Mouse (Mus musculus) midbrain, embryonic 16.5 days (tissue): ENCODE measurements around the gene Dpp9. TPM values are rescaled to one million over a fixed set of nuclear protein-coding genes. Genes with fewer than 3 reads are reported as not detected.

Experiments used
- ATAC-seq: fragments of 200-750 bp; cut with Nextera tagmentation; 2 replicates; pipeline ENCODE4 v1.8.0; 2017; ENCODE audit warnings: moderate TSS enrichment
- H3K27ac ChIP-seq: fragments of 300-500 bp; sonication (generic); 2 replicates; pipeline ENCODE4 v1.5.1; 2014; ENCODE audit warnings: mild to moderate bottlenecking, low read length, mixed read lengths
- H3K27me3 ChIP-seq: fragments of 300-500 bp; sonication (generic); 2 replicates; pipeline ENCODE4 v1.6.1; 2014; ENCODE audit warnings: low read depth, low read length, mixed read lengths; ENCODE audit not compliant: control insufficient read depth, insufficient read depth
- H3K36me3 ChIP-seq: fragments of 300-500 bp; sonication (generic); 2 replicates; pipeline ENCODE4 v1.6.1; 2014; ENCODE audit warnings: mild to moderate bottlenecking, low read length, moderate library complexity, mixed read lengths; ENCODE audit not compliant: control insufficient read depth, insufficient read depth
- H3K4me1 ChIP-seq: fragments of 300-500 bp; sonication (generic); 2 replicates; pipeline ENCODE4 v1.6.1; 2014; ENCODE audit warnings: mild to moderate bottlenecking, low read length, mixed read lengths; ENCODE audit not compliant: control insufficient read depth, insufficient read depth
- H3K4me2 ChIP-seq: fragments of 300-500 bp; sonication (generic); 2 replicates; pipeline ENCODE4 v1.6.1; 2014; ENCODE audit warnings: mild to moderate bottlenecking, low read length, mixed read lengths
- H3K4me3 ChIP-seq: fragments of 300-500 bp; sonication (generic); 2 replicates; pipeline ENCODE4 v1.5.1; 2014; ENCODE audit warnings: low read depth, mild to moderate bottlenecking, low read length, moderate library complexity, mixed read lengths
- H3K9ac ChIP-seq: fragments of 300-500 bp; sonication (generic); 2 replicates; pipeline ENCODE4 v1.6.1; 2014; ENCODE audit warnings: low read depth, low read length, mixed read lengths
- H3K9me3 ChIP-seq: fragments of 300-500 bp; sonication (generic); replicated peaks from 2 replicates; pipeline ENCODE4 v1.6.1; 2014; ENCODE audit warnings: mild to moderate bottlenecking, low read length, mixed read lengths; ENCODE audit not compliant: control insufficient read depth, poor library complexity, severe bottlenecking
- WGBS: fragments of 180-500 bp; shearing (Covaris S2); extraction: QIAGEN DNeasy Blood & Tissue Kit; methylation state at CpG from one replicate; pipeline ENCODE4 v1.1.7; 2014; 5-methylcytosine and 5-hydroxymethylcytosine counted together
- polyA plus RNA-seq: library from polyadenylated mRNA; unstranded; fragments of >200 nt; fragmentation: Nextera tagmentation; extraction: Ambion mirVana; gene quantifications from 2 replicates; pipeline ENCODE4 v1.2.1, GENCODE M21; 2015

The Dpp9 gene
- polyA plus RNA-seq, 1 experiment from 2014 or later, result 24.2 TPM

DNA sequence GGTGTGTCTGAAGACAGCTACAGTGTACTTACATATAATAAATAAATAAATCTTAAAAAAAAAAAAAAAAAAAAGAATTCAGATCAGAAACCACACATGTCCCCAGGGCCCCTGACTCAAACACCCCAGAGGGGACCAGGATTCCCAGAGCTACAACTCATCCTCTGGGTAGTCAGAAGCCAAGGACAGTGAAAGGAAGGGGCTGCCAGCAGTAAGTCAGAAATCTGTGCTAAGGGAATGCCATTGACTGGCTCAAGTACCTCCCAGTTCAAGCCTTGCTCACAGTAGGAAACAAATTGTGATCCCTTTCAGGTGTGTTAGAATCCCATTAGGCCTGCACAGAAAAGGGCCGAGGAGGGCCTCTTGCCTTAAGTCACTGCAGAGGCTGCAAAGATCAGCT is 4.5 kb downstream of the Dpp9 start:
- no peaks in the 10 kb centered on the region for H3K27me3 ChIP-seq
- no peak overlapping the region for H3K4me2 ChIP-seq
- H3K9me3 ChIP-seq, result no peaks in the 10 kb centered on the region
- no peak for ATAC-seq
- no peak overlapping the region for H3K27ac ChIP-seq
- 72% methylated on average over 1 of the region's 1 CpGs for WGBS
- no peak overlapping the region for H3K9ac ChIP-seq
- H3K4me3 ChIP-seq, result no peak overlapping the region
- peaks cover 14% of the 10 kb centered on the region for H3K36me3 ChIP-seq
- H3K4me1 ChIP-seq, result peaks cover 25% of the 10 kb centered on the region

DNA sequence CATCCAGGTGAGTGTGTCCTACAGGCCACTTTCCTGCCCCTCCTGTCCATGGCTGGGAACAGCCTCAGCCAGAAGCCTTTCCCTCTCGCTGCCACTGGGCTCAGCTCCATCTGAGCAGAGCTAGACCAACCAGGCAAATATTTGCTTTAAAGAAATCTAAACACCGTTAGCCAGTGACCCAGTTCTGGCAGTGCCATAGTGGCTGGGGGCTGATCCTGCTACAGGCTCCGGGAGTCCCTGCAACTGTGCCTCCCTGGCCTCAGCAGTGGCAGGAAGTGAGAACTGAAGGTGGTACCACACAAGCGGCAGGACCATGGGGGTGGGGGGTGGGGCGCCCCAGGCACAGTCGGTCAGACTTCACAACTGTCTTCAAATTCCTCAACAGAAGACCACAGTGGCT is 6.0 kb downstream of the Dpp9 start:
- 79% methylated on average over 6 of the region's 6 CpGs for WGBS
- Histone ChIP-seq H3K4me1 (peaks cover 20% of the 10 kb centered on the region), H3K27ac (no peak overlapping the region), H3K9ac (no peak overlapping the region), H3K36me3 (peaks cover 19% of the 10 kb centered on the region), H3K4me3 (no peak overlapping the region), H3K9me3 (no peaks in the 10 kb centered on the region), H3K4me2 (no peak overlapping the region), H3K27me3 (no peaks in the 10 kb centered on the region)
- no peak for ATAC-seq

DNA sequence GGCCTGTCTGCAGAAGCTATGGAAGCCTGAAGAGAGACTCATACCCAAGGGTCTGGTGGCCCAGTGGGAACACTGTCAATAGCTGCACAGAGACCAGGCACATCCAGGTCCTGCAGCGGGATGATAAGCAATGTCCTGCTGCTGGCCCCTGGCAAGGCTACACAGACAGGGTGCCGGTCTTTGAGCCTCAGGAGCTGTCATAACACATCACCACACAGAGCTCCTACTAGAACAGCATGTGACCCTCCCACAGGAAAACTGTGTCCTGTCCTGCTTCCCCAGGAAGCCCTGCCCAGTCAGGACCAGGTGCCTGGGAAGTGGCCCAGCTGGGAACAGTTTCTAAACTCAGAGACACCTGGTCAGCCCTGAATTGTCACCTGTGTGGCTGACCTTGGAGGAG is 7.6 kb downstream of the Dpp9 start:
- WGBS, result 96% methylated on average over 2 of the region's 2 CpGs
- peaks cover 4% of the 10 kb centered on the region for H3K4me1 ChIP-seq
- peaks cover 35% of the 10 kb centered on the region for H3K36me3 ChIP-seq

DNA sequence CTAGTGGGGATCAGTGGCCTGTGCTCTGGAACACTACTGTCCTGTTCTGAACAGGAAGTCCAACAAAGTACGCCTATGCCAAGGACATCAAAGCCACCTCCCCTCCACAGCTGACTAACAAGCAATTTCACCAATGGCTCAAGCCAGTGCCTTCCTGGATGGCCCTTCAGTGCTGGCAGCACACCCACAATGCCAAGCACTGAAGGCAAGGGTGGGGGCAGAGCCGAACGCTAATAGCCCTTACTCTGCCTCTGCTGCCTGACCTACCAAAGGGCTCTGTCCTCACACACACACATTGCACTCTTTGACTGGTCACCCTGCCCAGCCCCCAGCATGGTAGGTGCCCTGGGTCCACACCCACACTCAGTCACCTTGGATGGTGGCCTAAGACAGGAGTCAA is 9.9 kb downstream of the Dpp9 start:
- no peak overlapping the region for H3K4me2 ChIP-seq
- H3K4me3 ChIP-seq, result no peak overlapping the region
- no peak overlapping the region for H3K9ac ChIP-seq
- H3K27ac ChIP-seq, result no peak overlapping the region
- WGBS, result 93% methylated on average over 3 of the region's 3 CpGs
- H3K4me1 ChIP-seq, result no peaks in the 10 kb centered on the region
- peaks cover 52% of the 10 kb centered on the region for H3K36me3 ChIP-seq
- H3K27me3 ChIP-seq, result no peaks in the 10 kb centered on the region
- no peak for ATAC-seq
- no peaks in the 10 kb centered on the region for H3K9me3 ChIP-seq

More for the DNA sequence above, 7.6 kb downstream of the Dpp9 start:
- no peaks in the 10 kb centered on the region for H3K27me3 ChIP-seq
- no peaks in the 10 kb centered on the region for H3K9me3 ChIP-seq
- H3K9ac ChIP-seq, result no peak overlapping the region
- H3K4me3 ChIP-seq, result no peak overlapping the region
- no peak overlapping the region for H3K4me2 ChIP-seq
- H3K27ac ChIP-seq, result no peak overlapping the region
- no peak for ATAC-seq

DNA sequence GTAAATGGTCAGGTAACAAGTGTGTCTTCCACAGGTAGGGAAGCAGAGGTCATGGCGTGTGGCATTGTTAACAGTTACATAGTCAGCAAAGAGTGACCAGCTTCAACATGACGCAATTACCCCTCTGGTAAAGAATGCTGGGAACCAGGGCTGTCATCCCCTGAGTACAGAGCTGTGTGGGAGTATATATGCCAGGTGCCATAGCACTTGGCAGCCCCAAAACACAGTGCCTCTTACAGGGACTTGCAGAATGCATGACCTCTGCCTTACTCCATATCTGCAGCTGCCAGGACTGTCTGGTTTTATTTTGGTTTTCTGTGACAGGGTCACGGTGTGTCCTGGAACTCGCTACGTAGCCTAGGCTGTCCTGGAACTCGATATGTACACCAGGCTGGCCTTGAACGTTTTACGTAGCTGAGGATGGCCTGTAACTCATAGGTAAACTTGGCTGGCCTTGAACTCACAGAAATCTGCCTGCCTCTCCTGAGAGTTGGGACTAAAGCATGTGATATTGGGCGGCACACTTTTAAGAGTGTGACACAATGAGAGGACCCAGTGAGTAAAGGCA is 10.7 kb downstream of the Dpp9 start:
- H3K27me3 ChIP-seq, result no peaks in the 10 kb centered on the region
- no peak for ATAC-seq
- peaks cover 60% of the 10 kb centered on the region for H3K36me3 ChIP-seq
- H3K4me2 ChIP-seq, result no peak overlapping the region
- no peak overlapping the region for H3K4me3 ChIP-seq
- H3K9me3 ChIP-seq, result no peaks in the 10 kb centered on the region
- H3K27ac ChIP-seq, result no peak overlapping the region
- no peaks in the 10 kb centered on the region for H3K4me1 ChIP-seq
- H3K9ac ChIP-seq, result no peak overlapping the region
- 96% methylated on average over 9 of the region's 9 CpGs for WGBS

DNA sequence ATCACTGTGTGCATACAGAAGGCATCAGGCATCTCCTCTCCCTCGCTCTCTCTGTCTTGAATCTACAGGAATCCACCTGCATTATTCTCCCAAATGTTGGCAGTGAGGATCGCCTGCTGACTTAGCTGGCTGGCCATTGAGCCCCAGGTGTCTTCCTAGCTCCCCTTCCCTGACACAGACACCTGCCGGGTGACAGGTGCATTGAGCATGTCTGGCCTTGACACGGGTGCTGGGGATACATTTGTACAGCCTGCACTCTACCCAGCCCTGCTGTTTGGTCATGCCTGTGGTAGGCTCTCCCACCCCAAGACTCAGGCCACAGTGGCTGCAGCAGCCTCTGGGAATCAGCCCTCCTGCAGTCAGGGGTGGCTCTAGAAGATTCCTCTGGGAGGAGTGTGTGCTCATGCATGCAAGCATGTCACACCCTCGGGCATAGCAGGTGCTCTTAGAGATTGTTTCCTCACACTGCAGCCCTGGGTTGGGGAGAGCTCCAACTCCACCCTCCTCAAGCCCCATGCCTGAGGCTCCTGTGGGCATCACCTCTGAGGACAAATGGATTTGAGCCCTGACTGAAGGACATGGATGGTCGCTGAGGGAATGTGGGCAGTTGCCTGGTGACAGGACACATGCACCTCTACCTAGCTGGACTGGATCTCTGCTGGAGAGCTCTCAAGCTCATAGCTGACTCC is 11.6 kb downstream of the Dpp9 start:
- Histone ChIP-seq H3K9ac (no peak overlapping the region), H3K36me3 (peaks cover 69% of the 10 kb centered on the region)

GRCm38 (mm10) chr17:56206276-56206884 is 12.3 kb downstream of the Dpp9 start:
- 89% methylated on average over 10 of the region's 10 CpGs for WGBS
- no peaks in the 10 kb centered on the region for H3K27me3 ChIP-seq
- H3K36me3 ChIP-seq, result peaks cover 73% of the 10 kb centered on the region
- no peak overlapping the region for H3K4me2 ChIP-seq
- no peak for ATAC-seq
- no peaks in the 10 kb centered on the region for H3K9me3 ChIP-seq
- H3K4me1 ChIP-seq, result no peaks in the 10 kb centered on the region
- H3K4me3 ChIP-seq, result no peak overlapping the region
- no peak overlapping the region for H3K9ac ChIP-seq
- H3K27ac ChIP-seq, result no peak overlapping the region

More for the DNA sequence above, 11.6 kb downstream of the Dpp9 start:
- H3K4me1 ChIP-seq, result no peaks in the 10 kb centered on the region
- H3K4me2 ChIP-seq, result no peak overlapping the region
- no peak overlapping the region for H3K27ac ChIP-seq
- no peaks in the 10 kb centered on the region for H3K9me3 ChIP-seq
- no peaks in the 10 kb centered on the region for H3K27me3 ChIP-seq
- H3K4me3 ChIP-seq, result no peak overlapping the region
- 85% methylated on average over 6 of the region's 6 CpGs for WGBS
- no peak for ATAC-seq

GRCm38 (mm10) chr17:56203729-56204128 is 15.0 kb downstream of the Dpp9 start:
- Histone ChIP-seq H3K4me3 (no peak overlapping the region), H3K4me2 (no peak overlapping the region), H3K27me3 (no peaks in the 10 kb centered on the region), H3K27ac (no peak overlapping the region), H3K36me3 (peaks cover 72% of the 10 kb centered on the region), H3K9ac (no peak overlapping the region), H3K4me1 (no peaks in the 10 kb centered on the region), H3K9me3 (no peaks in the 10 kb centered on the region)
- 62% methylated on average over 3 of the region's 3 CpGs for WGBS
- no peak for ATAC-seq

DNA sequence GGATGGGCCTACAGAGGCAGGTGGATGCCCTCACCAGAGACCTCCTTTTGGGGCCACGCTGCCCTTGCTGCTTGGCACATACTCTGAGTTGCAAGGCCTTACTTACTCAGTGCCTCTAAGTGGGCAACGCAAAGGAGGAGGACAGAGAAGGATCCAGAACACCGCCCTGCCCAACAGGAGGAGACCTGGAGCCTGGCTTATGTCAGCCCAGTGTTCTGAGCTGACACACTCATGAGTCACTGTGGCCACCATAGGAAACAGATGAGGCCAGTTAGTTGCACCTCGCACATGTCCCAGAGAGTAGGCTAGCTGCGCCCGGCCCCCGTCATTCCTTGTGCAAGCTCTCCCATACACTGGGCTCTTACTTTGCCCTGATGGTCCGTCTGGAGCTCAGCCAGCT is 16.2 kb downstream of the Dpp9 start:
- Histone ChIP-seq H3K4me1 (no peaks in the 10 kb centered on the region), H3K4me3 (no peak overlapping the region), H3K9ac (no peak overlapping the region), H3K4me2 (no peak overlapping the region), H3K27me3 (no peaks in the 10 kb centered on the region), H3K27ac (no peak overlapping the region), H3K9me3 (no peaks in the 10 kb centered on the region), H3K36me3 (peaks cover 80% of the 10 kb centered on the region)
- WGBS, result 95% methylated on average over 8 of the region's 8 CpGs
- ATAC-seq, result no peak
